ENCODE assay signal across 8 mouse cellular contexts in the genomic region with DNA sequence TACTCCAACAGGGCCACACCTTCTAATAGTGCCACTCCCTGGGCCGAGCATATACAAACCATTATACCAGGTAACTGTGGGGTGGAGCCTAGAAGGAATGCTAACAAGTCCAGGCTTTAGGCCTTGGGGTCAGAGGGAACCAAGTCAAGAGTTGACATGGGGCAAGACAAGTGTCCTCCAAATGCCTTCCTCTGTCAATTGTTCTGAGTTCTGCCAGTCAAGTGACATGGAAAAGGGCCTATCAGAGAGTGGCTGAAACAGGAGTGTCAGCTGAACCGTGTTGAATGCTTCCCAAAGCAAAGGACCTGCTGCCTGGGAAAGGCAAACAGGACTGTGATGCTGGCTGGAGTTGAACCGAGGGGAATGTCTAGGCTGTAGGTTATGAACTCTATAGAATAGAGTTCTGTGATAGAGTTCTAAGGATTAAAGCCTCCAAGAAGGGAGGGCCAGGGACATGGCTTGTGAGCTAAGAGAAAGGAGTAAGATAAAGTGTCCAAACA. TPM values are rescaled to one million over a fixed set of nuclear protein-coding genes. Genes with fewer than 3 reads are reported as not detected.
A peak's percentile ranks its signal among the peaks of the same experiment; 100 is the strongest.
DNase-seq lines count a peak whose midpoint lies in the region; ATAC-seq and TF ChIP-seq lines count a peak whose summit lies in the region.

No protein-coding gene starts in this region.

- H3K4me1 ChIP-seq in heart, embryonic 10.5 days, result peaks cover 20% of the 10 kb centered on the region
- H3K4me1 ChIP-seq in heart, embryonic 12.5 days (replicated peaks), result peaks cover 10% of the 10 kb centered on the region
- 0 out of 2 replicates have a peak, but pooled peaks cover 6% of the 10 kb centered on the region for H3K4me1 ChIP-seq in stomach, embryonic 14.5 days (ENCODE audit: control insufficient read depth, insufficient read depth, low read length)
- no peaks in the 10 kb centered on the region for H3K4me1 ChIP-seq in stomach, postnatal 0 days (replicated peaks; ENCODE audit: control insufficient read depth, insufficient read depth)
- H3K4me1 ChIP-seq in lung, postnatal 0 days (ENCODE audit: insufficient read depth, low read depth, low read length), result peaks cover 4% of the 10 kb centered on the region
- peaks cover 13% of the 10 kb centered on the region for H3K4me1 ChIP-seq in stomach, embryonic 16.5 days (ENCODE audit: control insufficient read depth, insufficient read depth, low read length)

- H3K4me2 ChIP-seq in heart, embryonic 12.5 days, result no peak overlapping the region
- H3K4me2 ChIP-seq in stomach, embryonic 14.5 days (replicated peaks; ENCODE audit: low read depth, low read length), result no peak overlapping the region
- H3K4me2 ChIP-seq in stomach, postnatal 0 days (replicated peaks; ENCODE audit: low read depth), result no peak overlapping the region
- H3K4me2 ChIP-seq in lung, postnatal 0 days (replicated peaks; ENCODE audit: low read depth, low read length), result no peak overlapping the region
- H3K4me2 ChIP-seq in stomach, embryonic 16.5 days (ENCODE audit: low read depth, low read length), result no peak overlapping the region

- no peak for TF ChIP-seq CTCF in stomach, postnatal 0 days (IDR thresholded peaks at IDR 0.05; ENCODE audit: low read depth)
- no peak for TF ChIP-seq CTCF in lung, postnatal 0 days (IDR thresholded peaks at IDR 0.05)

- no peaks in the 10 kb centered on the region for H3K9me3 ChIP-seq in heart, embryonic 10.5 days
- H3K9me3 ChIP-seq in heart, embryonic 12.5 days (replicated peaks), result no peaks in the 10 kb centered on the region
- H3K9me3 ChIP-seq in stomach, embryonic 14.5 days (ENCODE audit: control insufficient read depth, low read depth, low read length), result no peaks in the 10 kb centered on the region
- H3K9me3 ChIP-seq in stomach, postnatal 0 days (ENCODE audit: control insufficient read depth, low read length), result no peaks in the 10 kb centered on the region
- no peaks in the 10 kb centered on the region for H3K9me3 ChIP-seq in lung, postnatal 0 days (ENCODE audit: low read length)
- H3K9me3 ChIP-seq in stomach, embryonic 16.5 days (replicated peaks; ENCODE audit: control insufficient read depth, low read length), result no peaks in the 10 kb centered on the region

- H3K9ac ChIP-seq in heart, embryonic 12.5 days, result no peak overlapping the region
- no peak overlapping the region for H3K9ac ChIP-seq in stomach, embryonic 14.5 days (replicated peaks; ENCODE audit: low read depth, low read length)
- no peak overlapping the region for H3K9ac ChIP-seq in stomach, postnatal 0 days (ENCODE audit: low read length)
- no peak overlapping the region for H3K9ac ChIP-seq in lung, postnatal 0 days (replicated peaks; ENCODE audit: low read depth)
- no peak overlapping the region for H3K9ac ChIP-seq in stomach, embryonic 16.5 days (ENCODE audit: low read length)

- no peak for ATAC-seq in heart, embryonic 12.5 days (ENCODE audit: insufficient number of reproducible peaks, low FRiP score)
- ATAC-seq in stomach, embryonic 14.5 days (ENCODE audit: insufficient number of reproducible peaks, insufficient read depth, low FRiP score, low read depth), result no peak
- no peak for ATAC-seq in stomach, postnatal 0 days (ENCODE audit: low FRiP score, low TSS enrichment)
- ATAC-seq in lung, postnatal 0 days, result peak; percentile 19; the same call in 1 of the 2 replicates
- no peak for ATAC-seq in stomach, embryonic 16.5 days (ENCODE audit: insufficient read depth, low FRiP score)

- no peak for TF ChIP-seq EP300 in stomach, postnatal 0 days (optimal IDR thresholded peaks at IDR 0.05)
- no peak for TF ChIP-seq EP300 in lung, postnatal 0 days (IDR thresholded peaks at IDR 0.05)

- H3K27ac ChIP-seq in heart, embryonic 10.5 days, result peak overlapping the region; percentile 89
- H3K27ac ChIP-seq in heart, embryonic 12.5 days (ENCODE audit: poor library complexity, severe bottlenecking), result no peak overlapping the region
- peak overlapping the region; percentile 39; the same call in 1 of the 2 replicates for H3K27ac ChIP-seq in stomach, embryonic 14.5 days (ENCODE audit: low read length)
- no peak overlapping the region for H3K27ac ChIP-seq in stomach, postnatal 0 days (replicated peaks)
- H3K27ac ChIP-seq in lung, postnatal 0 days (ENCODE audit: low read length), result peak overlapping the region; percentile 48
- 0 out of 2 replicates have a peak overlapping the region, but pooled peaks have one; percentile 3 for H3K27ac ChIP-seq in stomach, embryonic 16.5 days (ENCODE audit: low read length)

- H3K4me3 ChIP-seq in heart, embryonic 10.5 days, result no peak overlapping the region
- no peak overlapping the region for H3K4me3 ChIP-seq in heart, embryonic 12.5 days
- H3K4me3 ChIP-seq in stomach, embryonic 14.5 days (ENCODE audit: low read depth, low read length), result no peak overlapping the region
- H3K4me3 ChIP-seq in stomach, postnatal 0 days (ENCODE audit: low read depth, low read length), result no peak overlapping the region
- no peak overlapping the region for H3K4me3 ChIP-seq in lung, postnatal 0 days (ENCODE audit: low read depth, low read length)
- H3K4me3 ChIP-seq in stomach, embryonic 16.5 days (replicated peaks; ENCODE audit: low read length), result no peak overlapping the region

- 80% methylated on average over 3 of the region's 3 CpGs for WGBS in heart, embryonic 10.5 days
- 81% methylated on average over 3 of the region's 3 CpGs for WGBS in heart, embryonic 12.5 days
- WGBS in stomach, embryonic 14.5 days, result 86% methylated on average over 3 of the region's 3 CpGs
- 76% methylated on average over 3 of the region's 3 CpGs for WGBS in stomach, postnatal 0 days
- WGBS in lung, postnatal 0 days, result 60% methylated on average over 3 of the region's 3 CpGs
- WGBS in stomach, embryonic 16.5 days, result 81% methylated on average over 3 of the region's 3 CpGs

- peaks cover 64% of the 10 kb centered on the region for H3K27me3 ChIP-seq in heart, embryonic 10.5 days (ENCODE audit: insufficient read depth, poor library complexity, severe bottlenecking)
- H3K27me3 ChIP-seq in heart, embryonic 12.5 days (replicated peaks), result peaks cover 35% of the 10 kb centered on the region
- H3K27me3 ChIP-seq in stomach, embryonic 14.5 days (ENCODE audit: control insufficient read depth, insufficient read depth, low read length), result no peaks in the 10 kb centered on the region
- H3K27me3 ChIP-seq in stomach, postnatal 0 days (ENCODE audit: control insufficient read depth, insufficient read depth, low read length), result no peaks in the 10 kb centered on the region
- no peaks in the 10 kb centered on the region; the same call in 1 of the 2 replicates for H3K27me3 ChIP-seq in lung, postnatal 0 days (replicated peaks; ENCODE audit: insufficient read depth, low read length)
- H3K27me3 ChIP-seq in stomach, embryonic 16.5 days (ENCODE audit: control insufficient read depth, insufficient read depth, low read length), result no peaks in the 10 kb centered on the region

- no peak for DNase-seq in heart, embryonic 10.5 days (ENCODE audit: low spot score)
- no peak for DNase-seq in stomach, postnatal 0 days (ENCODE audit: low spot score)
- peak; percentile 28 for DNase-seq in lung, postnatal 0 days (ENCODE audit: low spot score)
- DNase-seq in adrenal gland, postnatal 25 days, result no peak
- no peak for DNase-seq in c-Kit-positive CD71-positive TER-119-positive erythroid progenitor cells, embryonic 14.5 days (ENCODE audit: low spot score)

- no peaks in the 10 kb centered on the region for H3K36me3 ChIP-seq in heart, embryonic 10.5 days
- no peaks in the 10 kb centered on the region for H3K36me3 ChIP-seq in heart, embryonic 12.5 days
- no peaks in the 10 kb centered on the region for H3K36me3 ChIP-seq in stomach, embryonic 14.5 days (ENCODE audit: control insufficient read depth, insufficient read depth, low read length)
- H3K36me3 ChIP-seq in stomach, postnatal 0 days (ENCODE audit: control insufficient read depth, insufficient read depth, low read length), result no peaks in the 10 kb centered on the region
- H3K36me3 ChIP-seq in lung, postnatal 0 days (ENCODE audit: insufficient read depth, low read length), result no peaks in the 10 kb centered on the region
- H3K36me3 ChIP-seq in stomach, embryonic 16.5 days (ENCODE audit: control insufficient read depth, insufficient read depth, low read length), result no peaks in the 10 kb centered on the region

RNA-seq across cellular contexts. Expression of gene Mmel1, which starts 5.9 kb away (rescaled TPM):
- polyA plus RNA-seq in heart, embryonic 10.5 days (2016; fragmentation: Nextera tagmentation; extraction: Ambion mirVana), result 0.12 and 0.62 TPM in 2 replicates
- polyA plus RNA-seq in heart, embryonic 12.5 days (2016; fragmentation: Nextera tagmentation; extraction: Ambion mirVana), result 0.20 and 0.44 TPM in 2 replicates
- 0.12 TPM in 1 of 2 replicates, not detected in the other for polyA plus RNA-seq in stomach, embryonic 14.5 days (2014; fragmentation: Nextera tagmentation; extraction: Ambion mirVana)
- not detected in 2 replicates for polyA plus RNA-seq in stomach, postnatal 0 days (2015; fragmentation: Nextera tagmentation; extraction: Ambion mirVana)
- 0.06 and 0.07 TPM in 2 replicates for polyA plus RNA-seq in lung, postnatal 0 days (2015; fragmentation: Nextera tagmentation; extraction: Ambion mirVana)
- 0.20 and 0.30 TPM in 2 replicates for polyA plus RNA-seq in stomach, embryonic 16.5 days (2015; fragmentation: Nextera tagmentation; extraction: Ambion mirVana)
- total RNA-seq in adrenal gland, postnatal 25 days (2021), result 5.6 and 6.2 TPM in 2 replicates

RNA-seq across cellular contexts. Expression of gene Ttc34, which starts 26.2 kb away (rescaled TPM):
- polyA plus RNA-seq in heart, embryonic 10.5 days (2016; fragmentation: Nextera tagmentation; extraction: Ambion mirVana), result 0.39 and 0.44 TPM in 2 replicates
- polyA plus RNA-seq in heart, embryonic 12.5 days (2016; fragmentation: Nextera tagmentation; extraction: Ambion mirVana), result 0.11 and 0.62 TPM in 2 replicates
- 0.29 and 0.55 TPM in 2 replicates for polyA plus RNA-seq in stomach, embryonic 14.5 days (2014; fragmentation: Nextera tagmentation; extraction: Ambion mirVana)
- polyA plus RNA-seq in stomach, postnatal 0 days (2015; fragmentation: Nextera tagmentation; extraction: Ambion mirVana), result 0.06 and 0.10 TPM in 2 replicates
- 0.54 and 0.56 TPM in 2 replicates for polyA plus RNA-seq in lung, postnatal 0 days (2015; fragmentation: Nextera tagmentation; extraction: Ambion mirVana)
- polyA plus RNA-seq in stomach, embryonic 16.5 days (2015; fragmentation: Nextera tagmentation; extraction: Ambion mirVana), result 0.04 and 0.09 TPM in 2 replicates
- 0.52 TPM in 1 of 2 replicates, not detected in the other for total RNA-seq in adrenal gland, postnatal 25 days (2021)

RNA-seq across cellular contexts. Expression of gene Fam213b, which starts 35.4 kb away (rescaled TPM):
- 24.6 and 32.3 TPM in 2 replicates for polyA plus RNA-seq in heart, embryonic 10.5 days (2016; fragmentation: Nextera tagmentation; extraction: Ambion mirVana)
- polyA plus RNA-seq in heart, embryonic 12.5 days (2016; fragmentation: Nextera tagmentation; extraction: Ambion mirVana), result 35.8 and 38.5 TPM in 2 replicates
- 40.1 and 42.5 TPM in 2 replicates for polyA plus RNA-seq in stomach, embryonic 14.5 days (2014; fragmentation: Nextera tagmentation; extraction: Ambion mirVana)
- 62.1 and 65.4 TPM in 2 replicates for polyA plus RNA-seq in stomach, postnatal 0 days (2015; fragmentation: Nextera tagmentation; extraction: Ambion mirVana)
- polyA plus RNA-seq in lung, postnatal 0 days (2015; fragmentation: Nextera tagmentation; extraction: Ambion mirVana), result 16.8 and 18.9 TPM in 2 replicates
- 29.5 and 34.1 TPM in 2 replicates for polyA plus RNA-seq in stomach, embryonic 16.5 days (2015; fragmentation: Nextera tagmentation; extraction: Ambion mirVana)
- 126 and 172 TPM in 2 replicates for total RNA-seq in adrenal gland, postnatal 25 days (2021)

Comparison
In these comparisons a context has a peak if more than half of its experiments do, and no peak if none do; other contexts are left out.
1. H3K27ac ChIP-seq: peak in heart, embryonic 10.5 days (single experiment), stomach, embryonic 14.5 days (single experiment), lung, postnatal 0 days (single experiment) and stomach, embryonic 16.5 days (single experiment); none in heart, embryonic 12.5 days (single experiment) and stomach, postnatal 0 days (single experiment).